9 mouse cellular contexts compared by ENCODE assay signal in the genomic region with DNA sequence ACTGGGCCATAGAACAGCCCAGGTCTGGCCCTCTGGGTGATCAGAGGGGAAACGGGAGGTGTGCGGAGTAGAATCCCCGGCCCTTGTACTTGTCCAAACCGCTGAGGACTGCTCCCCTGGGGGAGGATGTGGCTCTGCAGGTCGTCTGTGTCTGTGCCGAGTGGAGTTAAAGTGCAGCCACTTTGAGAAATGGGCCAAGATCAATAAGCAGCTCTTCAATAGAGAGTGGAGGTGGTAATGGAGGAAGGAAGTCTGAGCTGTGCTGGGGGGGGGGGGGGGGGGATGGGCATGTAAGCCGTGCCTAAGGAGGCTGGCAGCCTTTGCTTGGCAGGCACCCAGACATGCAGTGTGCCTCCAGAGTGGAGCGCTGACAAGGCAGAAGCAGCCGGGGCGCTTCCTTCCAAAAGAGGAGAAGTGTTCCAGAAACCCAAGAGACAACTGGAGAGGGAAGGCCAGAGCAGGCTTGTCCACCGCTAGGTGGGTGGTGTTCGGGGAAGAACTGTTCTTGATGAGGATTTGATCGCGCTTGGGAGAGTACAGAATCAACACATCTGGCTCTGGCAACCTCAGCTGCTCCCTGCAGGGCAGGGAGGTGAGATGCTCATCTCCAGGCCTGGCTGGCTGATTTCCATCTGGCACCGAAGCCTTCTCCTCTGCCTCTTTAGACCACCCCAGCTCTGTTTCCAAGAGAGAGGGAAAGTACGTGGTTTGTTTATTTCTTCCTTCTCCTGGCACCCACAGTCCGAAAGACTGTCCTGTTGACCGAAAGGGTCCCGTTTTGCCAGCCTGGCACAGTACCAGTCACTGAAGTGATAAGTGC. TPM values are rescaled to one million over a fixed set of nuclear protein-coding genes. Genes with fewer than 3 reads are reported as not detected.
DNase-seq lines count a peak whose midpoint lies in the region; TF ChIP-seq lines count a peak whose summit lies in the region.
"Had no signal": no experiment of that assay in that cellular context is flagged by ENCODE, and none has a peak within 500 bp of the region (broad histone marks: within the 10 kb centered on the region; RNA-seq: fewer than 3 reads in every experiment).

No protein-coding gene starts in this region.

- TF ChIP-seq CTCF in heart, adult 2 months (IDR thresholded peaks at IDR 0.05), result peak; percentile 52

- WGBS in heart, adult 2 months, result 11% methylated on average over 18 of the region's 19 CpGs
- 24% methylated on average over 18 of the region's 19 CpGs for whole genome bisulfite sequencing in macrophage (ENCODE audit: missing documents)

- DNase-seq in adrenal gland, adult 2 months, result peak; percentile 68
- no peak for DNase-seq in adrenal gland, adult 8-10 months
- peak; percentile 65 for DNase-seq in testis, postnatal 10 days (ENCODE audit: low spot score)
- no peak for DNase-seq in testis, postnatal 14 days (ENCODE audit: low spot score)
- peak; percentile 70 to 79 for DNase-seq in heart, adult 2 months
- peak; percentile 56 to 70 for DNase-seq in kidney, postnatal 4 days
- no peak for DNase-seq in natural killer cell, adult 2 months (ENCODE audit: low spot score in 2 of 2)

- no peaks in the 10 kb centered on the region for H3K79me2 ChIP-seq in heart, adult 2 months (replicated peaks; ENCODE audit: control insufficient read depth, insufficient read depth, low read length)
- no peaks in the 10 kb centered on the region for H3K79me2 ChIP-seq in macrophage (ENCODE audit: inconsistent target)

- no peak for TF ChIP-seq EP300 in heart, adult 2 months (IDR thresholded peaks at IDR 0.05; ENCODE audit: insufficient read depth, low read depth, low read length)

- no peak for TF ChIP-seq POLR2A in heart, adult 2 months (IDR thresholded peaks at IDR 0.05; ENCODE audit: insufficient read depth, low read depth, low read length)

- H3K36me3 ChIP-seq in heart, adult 2 months (ENCODE audit: control insufficient read depth, insufficient read depth, low read length), result no peaks in the 10 kb centered on the region
- peaks cover 40% of the 10 kb centered on the region for H3K36me3 ChIP-seq in macrophage (ENCODE audit: inconsistent target)

- intact Hi-C loops in heart, adult 2 months (cut with DNase I), result loop anchor here (5.0 kb wide), 1 partner anchor 138 kb away; no protein-coding TSS in a partner anchor

- H3K27me3 ChIP-seq in heart, adult 2 months (ENCODE audit: control insufficient read depth, insufficient read depth, low read length), result no peaks in the 10 kb centered on the region

- peaks cover 11% of the 10 kb centered on the region for H3K4me1 ChIP-seq in heart, adult 2 months (ENCODE audit: control insufficient read depth, insufficient read depth, low read length)

- no peak overlapping the region for H3K4me3 ChIP-seq in heart, adult 2 months
- H3K4me3 ChIP-seq in macrophage (ENCODE audit: inconsistent target), result no peak overlapping the region

- peak overlapping the region; percentile 44 for H3K27ac ChIP-seq in heart, adult 2 months
- H3K27ac ChIP-seq in macrophage, result peak overlapping the region; percentile 25; the same call in 1 of the 2 replicates

- 0 out of 2 replicates have a peak overlapping the region, but pooled peaks have one; percentile 18 for H3K9ac ChIP-seq in heart, adult 2 months (ENCODE audit: low read depth, low read length)

RNA-seq across cellular contexts. Expression of a gene that starts 3.0 kb away (rescaled TPM):
- 1 to 10 TPM; 5.5 to 7.7 TPM for total RNA-seq in adrenal gland, adult 2 months (2021)
- polyA plus RNA-seq in adrenal gland, adult 2 months (2012; rRNA removed), result 14.1 and 16.4 TPM in 2 replicates
- total RNA-seq in adrenal gland, adult 8-10 months (2022), result 1 to 10 TPM; 3.8 to 7.0 (median 4.5) TPM
- total RNA-seq in heart, adult 2 months (2021), result 10 to 100 TPM; 53.4 to 67.5 TPM
- 56.7 and 58.4 TPM in 2 replicates for polyA plus RNA-seq in heart, adult 2 months (2012; rRNA removed)
- under 1 TPM in 1 of 26 experiments, not detected in 25; 0.28 TPM for total RNA-seq in macrophage (2018; cell fraction: chromatin; rRNA removed)
- total RNA-seq in macrophage (2018; cell fraction: cytosol; rRNA removed), result under 1 TPM in 22 of 26 experiments, not detected in 4; 0.03 to 0.29 (median 0.15) TPM
- under 1 TPM in 7 of 26 experiments, not detected in 19; 0.14 to 0.49 (median 0.19) TPM for total RNA-seq in macrophage (2018; cell fraction: nucleus; rRNA removed)
- 0.04 to 0.28 TPM (median 0.07 TPM) in 3 replicates for polyA plus RNA-seq in macrophage (2018)

RNA-seq across cellular contexts. Expression of a gene that starts 16.9 kb away (rescaled TPM):
- total RNA-seq in adrenal gland, adult 2 months (2021), result 10 to 100 TPM; 13.1 to 16.7 TPM
- 19.6 and 23.8 TPM in 2 replicates for polyA plus RNA-seq in adrenal gland, adult 2 months (2012; rRNA removed)
- 10 to 100 TPM; 16.7 to 24.1 (median 20.2) TPM for total RNA-seq in adrenal gland, adult 8-10 months (2022)
- 10 to 100 TPM; 12.2 to 15.2 TPM for total RNA-seq in heart, adult 2 months (2021)
- 23.9 and 31.1 TPM in 2 replicates for polyA plus RNA-seq in heart, adult 2 months (2012; rRNA removed)
- 100 to 1,000 TPM in 14 of 26 experiments, 10 to 100 TPM in 12; 20.3 to 270 (median 107) TPM for total RNA-seq in macrophage (2018; cell fraction: chromatin; rRNA removed)
- total RNA-seq in macrophage (2018; cell fraction: cytosol; rRNA removed), result 100 to 1,000 TPM in 12 of 26 experiments, 10 to 100 TPM in 14; 48.5 to 137 (median 94.8) TPM
- 100 to 1,000 TPM in 16 of 26 experiments, 10 to 100 TPM in 10; 28.2 to 219 (median 122) TPM for total RNA-seq in macrophage (2018; cell fraction: nucleus; rRNA removed)
- polyA plus RNA-seq in macrophage (2018), result 38.9 to 56.5 TPM (median 40.9 TPM) in 3 replicates

RNA-seq across cellular contexts. Expression of a gene that starts 17.3 kb away (rescaled TPM):
- 10 to 100 TPM in 1 of 2 experiments, 1 to 10 TPM in 1; 9.6 to 10.5 TPM for total RNA-seq in adrenal gland, adult 2 months (2021)
- 12.3 and 13.0 TPM in 2 replicates for polyA plus RNA-seq in adrenal gland, adult 2 months (2012; rRNA removed)
- 10 to 100 TPM; 10.6 to 15.1 (median 12.7) TPM for total RNA-seq in adrenal gland, adult 8-10 months (2022)
- total RNA-seq in heart, adult 2 months (2021), result 1 to 10 TPM; 7.6 to 8.1 TPM
- 5.5 and 7.3 TPM in 2 replicates for polyA plus RNA-seq in heart, adult 2 months (2012; rRNA removed)
- total RNA-seq in macrophage (2018; cell fraction: chromatin; rRNA removed), result 10 to 100 TPM in 15 of 26 experiments, 1 to 10 TPM in 11; 1.9 to 36.3 (median 12.3) TPM
- 10 to 100 TPM in 18 of 26 experiments, 1 to 10 TPM in 8; 3.8 to 20.8 (median 12.9) TPM for total RNA-seq in macrophage (2018; cell fraction: cytosol; rRNA removed)
- 10 to 100 TPM in 21 of 26 experiments, 1 to 10 TPM in 5; 4.1 to 36.6 (median 17.3) TPM for total RNA-seq in macrophage (2018; cell fraction: nucleus; rRNA removed)
- 4.8 to 10.3 TPM (median 7.1 TPM) in 3 replicates for polyA plus RNA-seq in macrophage (2018)

RNA-seq across cellular contexts. Expression of a gene that starts 38.7 kb away (rescaled TPM):
- total RNA-seq in adrenal gland, adult 2 months (2021), result under 1 TPM; 0.59 to 0.95 TPM
- 0.28 and 0.45 TPM in 2 replicates for polyA plus RNA-seq in adrenal gland, adult 2 months (2012; rRNA removed)
- total RNA-seq in adrenal gland, adult 8-10 months (2022), result 1 to 10 TPM; 1.5 to 1.7 (median 1.6) TPM
- total RNA-seq in heart, adult 2 months (2021), result not detected
- polyA plus RNA-seq in heart, adult 2 months (2012; rRNA removed), result 0.44 and 0.59 TPM in 2 replicates
- not detected for total RNA-seq in macrophage (2018; cell fraction: chromatin; rRNA removed)
- total RNA-seq in macrophage (2018; cell fraction: cytosol; rRNA removed), result not detected
- total RNA-seq in macrophage (2018; cell fraction: nucleus; rRNA removed), result not detected
- polyA plus RNA-seq in macrophage (2018), result not detected in 3 replicates
- polyA plus RNA-seq: liver, embryonic 16.5 days had no signal

RNA-seq across cellular contexts. Expression of a gene that starts 42.6 kb away (rescaled TPM):
- total RNA-seq in adrenal gland, adult 2 months (2021), result 1 to 10 TPM in 1 of 2 experiments, under 1 TPM in 1; 0.55 to 1.1 TPM
- 0.57 and 0.71 TPM in 2 replicates for polyA plus RNA-seq in adrenal gland, adult 2 months (2012; rRNA removed)
- 1 to 10 TPM in 2 of 4 experiments, under 1 TPM in 2; 0.70 to 1.1 (median 0.95) TPM for total RNA-seq in adrenal gland, adult 8-10 months (2022)
- under 1 TPM; 0.61 to 0.63 TPM for total RNA-seq in heart, adult 2 months (2021)
- 1.00 and 1.2 TPM in 2 replicates for polyA plus RNA-seq in heart, adult 2 months (2012; rRNA removed)
- total RNA-seq in macrophage (2018; cell fraction: chromatin; rRNA removed), result under 1 TPM in 3 of 26 experiments, not detected in 23; 0.14 to 0.33 (median 0.22) TPM
- 1 to 10 TPM in 1 of 26 experiments, under 1 TPM in 18, not detected in 7; 0.03 to 1.1 (median 0.23) TPM for total RNA-seq in macrophage (2018; cell fraction: cytosol; rRNA removed)
- total RNA-seq in macrophage (2018; cell fraction: nucleus; rRNA removed), result under 1 TPM in 5 of 26 experiments, not detected in 21; 0.10 to 0.72 (median 0.60) TPM
- polyA plus RNA-seq in macrophage (2018), result 0.03 to 0.28 TPM in 2 of 3 replicates, not detected in the other

Comparison
In these comparisons a context has a peak if more than half of its experiments do, and no peak if none do; other contexts are left out.
1. DNase-seq: peak in adrenal gland, adult 2 months (single experiment), testis, postnatal 10 days (single experiment), heart, adult 2 months (2 of 2) and kidney, postnatal 4 days (2 of 2); none in adrenal gland, adult 8-10 months (single experiment), testis, postnatal 14 days (single experiment) and natural killer cell, adult 2 months (0 of 2).
2. RNA of a gene that starts 3.0 kb away (total RNA-seq): 53.4 to 67.5 TPM in heart, adult 2 months; 5.5 to 7.7 TPM in adrenal gland, adult 2 months and 3.8 to 7.0 TPM in adrenal gland, adult 8-10 months; every median in the first group is over 4 times any median in the second.